Mouse (Mus musculus): ENCODE results near the gene Map7d3. TPM values are rescaled to one million over a fixed set of nuclear protein-coding genes. Genes with fewer than 3 reads are reported as not detected.

Gene Map7d3
- polyA plus RNA-seq, 1 experiment from 2014 or later: 2.6 TPM

GRCm38 (mm10) chrX:56786281-56787061, 35.7 kb downstream of the Map7d3 start:
- no peak for DNase-seq (ENCODE audit: low spot score, missing footprints)
- H3K4me1 ChIP-seq (ENCODE audit: control insufficient read depth, insufficient read depth, low read length): no peaks in the 10 kb centered on the region
- no peak for ATAC-seq (ENCODE audit: low FRiP score)
- H3K27me3 ChIP-seq (ENCODE audit: control insufficient read depth, insufficient read depth, low read length): no peaks in the 10 kb centered on the region
- H3K27ac ChIP-seq (ENCODE audit: low read depth, low read length): no peak overlapping the region
- H3K36me3 ChIP-seq (ENCODE audit: control insufficient read depth, insufficient read depth, low read length): no peaks in the 10 kb centered on the region
- no peak overlapping the region for H3K4me2 ChIP-seq
- H3K9ac ChIP-seq (ENCODE audit: low read length): no peak overlapping the region
- 72% methylated on average over 6 of the region's 6 CpGs for WGBS
- no peaks in the 10 kb centered on the region for H3K9me3 ChIP-seq (ENCODE audit: control insufficient read depth, low read length)
- H3K4me3 ChIP-seq (ENCODE audit: low read depth, low read length): no peak overlapping the region

GRCm38 (mm10) chrX:56773329-56773728, 48.8 kb downstream of the Map7d3 start:
- H3K27me3 ChIP-seq (ENCODE audit: control insufficient read depth, insufficient read depth, low read length): no peaks in the 10 kb centered on the region
- no peaks in the 10 kb centered on the region for H3K36me3 ChIP-seq (ENCODE audit: control insufficient read depth, insufficient read depth, low read length)
- H3K27ac ChIP-seq (ENCODE audit: low read depth, low read length): no peak overlapping the region
- no peak overlapping the region for H3K4me2 ChIP-seq
- no peaks in the 10 kb centered on the region for H3K4me1 ChIP-seq (ENCODE audit: control insufficient read depth, insufficient read depth, low read length)
- no peak for ATAC-seq (ENCODE audit: low FRiP score)
- no peak overlapping the region for H3K4me3 ChIP-seq (ENCODE audit: low read depth, low read length)
- no peaks in the 10 kb centered on the region for H3K9me3 ChIP-seq (ENCODE audit: control insufficient read depth, low read length)
- DNase-seq (ENCODE audit: low spot score, missing footprints): no peak
- H3K9ac ChIP-seq (ENCODE audit: low read length): no peak overlapping the region
- WGBS: 91% methylated on average over 4 of the region's 4 CpGs

- Histone ChIP-seq H3K27ac (ENCODE audit: low read depth, low read length) (no peak overlapping the region), H3K4me1 (ENCODE audit: control insufficient read depth, insufficient read depth, low read length) (no peaks in the 10 kb centered on the region), H3K4me3 (ENCODE audit: low read depth, low read length) (no peak overlapping the region), H3K9ac (ENCODE audit: low read length) (no peak overlapping the region), H3K9me3 (ENCODE audit: control insufficient read depth, low read length) (no peaks in the 10 kb centered on the region), H3K27me3 (ENCODE audit: control insufficient read depth, insufficient read depth, low read length) (no peaks in the 10 kb centered on the region), H3K36me3 (ENCODE audit: control insufficient read depth, insufficient read depth, low read length) (no peaks in the 10 kb centered on the region), H3K4me2 (no peak overlapping the region)
- no peak for ATAC-seq (ENCODE audit: low FRiP score)
- DNase-seq (ENCODE audit: low spot score, missing footprints): no peak
- 73% methylated on average over 1 of the region's 1 CpGs for WGBS
Measured at GRCm38 (mm10) chrX:56771751-56772150, 50.4 kb downstream of the Map7d3 start.

- no peaks in the 10 kb centered on the region for H3K4me1 ChIP-seq (ENCODE audit: control insufficient read depth, insufficient read depth, low read length)
- ATAC-seq (ENCODE audit: low FRiP score) (no peak), DNase-seq (ENCODE audit: low spot score, missing footprints) (no peak)
- H3K4me3 ChIP-seq (ENCODE audit: low read depth, low read length): no peak overlapping the region
- H3K9me3 ChIP-seq (ENCODE audit: control insufficient read depth, low read length): no peaks in the 10 kb centered on the region
- no peaks in the 10 kb centered on the region for H3K36me3 ChIP-seq (ENCODE audit: control insufficient read depth, insufficient read depth, low read length)
- no peak overlapping the region for H3K27ac ChIP-seq (ENCODE audit: low read depth, low read length)
- no peak overlapping the region for H3K4me2 ChIP-seq
- H3K27me3 ChIP-seq (ENCODE audit: control insufficient read depth, insufficient read depth, low read length): no peaks in the 10 kb centered on the region
- no peak overlapping the region for H3K9ac ChIP-seq (ENCODE audit: low read length)
Measured at GRCm38 (mm10) chrX:56769838-56770237, 52.3 kb downstream of the Map7d3 start.

GRCm38 (mm10) chrX:56760257-56760760, 61.8 kb downstream of the Map7d3 start:
- 90% methylated on average over 3 of the region's 3 CpGs for WGBS
- no peak overlapping the region for H3K27ac ChIP-seq (ENCODE audit: low read depth, low read length)
- H3K4me2 ChIP-seq: no peak overlapping the region
- no peaks in the 10 kb centered on the region for H3K4me1 ChIP-seq (ENCODE audit: control insufficient read depth, insufficient read depth, low read length)
- no peak overlapping the region for H3K9ac ChIP-seq (ENCODE audit: low read length)
- H3K27me3 ChIP-seq (ENCODE audit: control insufficient read depth, insufficient read depth, low read length): no peaks in the 10 kb centered on the region
- ATAC-seq (ENCODE audit: low FRiP score) (no peak), DNase-seq (ENCODE audit: low spot score, missing footprints) (no peak)
- no peak overlapping the region for H3K4me3 ChIP-seq (ENCODE audit: low read depth, low read length)
- no peaks in the 10 kb centered on the region for H3K9me3 ChIP-seq (ENCODE audit: control insufficient read depth, low read length)
- no peaks in the 10 kb centered on the region for H3K36me3 ChIP-seq (ENCODE audit: control insufficient read depth, insufficient read depth, low read length)

GRCm38 (mm10) chrX:56756352-56756751, 65.8 kb downstream of the Map7d3 start:
- no peaks in the 10 kb centered on the region for H3K27me3 ChIP-seq (ENCODE audit: control insufficient read depth, insufficient read depth, low read length)
- 84% methylated on average over 7 of the region's 7 CpGs for WGBS
- ATAC-seq (ENCODE audit: low FRiP score): no peak

GRCm38 (mm10) chrX:56755646-56756045, 66.5 kb downstream of the Map7d3 start:
- no peak overlapping the region for H3K4me3 ChIP-seq (ENCODE audit: low read depth, low read length)
- no peaks in the 10 kb centered on the region for H3K36me3 ChIP-seq (ENCODE audit: control insufficient read depth, insufficient read depth, low read length)
- no peak for ATAC-seq (ENCODE audit: low FRiP score)
- H3K27me3 ChIP-seq (ENCODE audit: control insufficient read depth, insufficient read depth, low read length): no peaks in the 10 kb centered on the region
- no peak for DNase-seq (ENCODE audit: low spot score, missing footprints)
- H3K9me3 ChIP-seq (ENCODE audit: control insufficient read depth, low read length): no peaks in the 10 kb centered on the region
- WGBS: 58% methylated on average over 2 of the region's 2 CpGs
- no peak overlapping the region for H3K9ac ChIP-seq (ENCODE audit: low read length)
- H3K4me2 ChIP-seq: no peak overlapping the region
- H3K27ac ChIP-seq (ENCODE audit: low read depth, low read length): no peak overlapping the region
- H3K4me1 ChIP-seq (ENCODE audit: control insufficient read depth, insufficient read depth, low read length): no peaks in the 10 kb centered on the region

More at GRCm38 (mm10) chrX:56756352-56756751, 65.8 kb downstream of the Map7d3 start:
- no peak overlapping the region for H3K4me3 ChIP-seq (ENCODE audit: low read depth, low read length)
- H3K27ac ChIP-seq (ENCODE audit: low read depth, low read length): no peak overlapping the region
- H3K9me3 ChIP-seq (ENCODE audit: control insufficient read depth, low read length): no peaks in the 10 kb centered on the region
- no peak overlapping the region for H3K9ac ChIP-seq (ENCODE audit: low read length)
- no peaks in the 10 kb centered on the region for H3K36me3 ChIP-seq (ENCODE audit: control insufficient read depth, insufficient read depth, low read length)
- no peak for DNase-seq (ENCODE audit: low spot score, missing footprints)
- no peaks in the 10 kb centered on the region for H3K4me1 ChIP-seq (ENCODE audit: control insufficient read depth, insufficient read depth, low read length)
- H3K4me2 ChIP-seq: no peak overlapping the region

- ATAC-seq (ENCODE audit: low FRiP score): no peak
- no peaks in the 10 kb centered on the region for H3K4me1 ChIP-seq (ENCODE audit: control insufficient read depth, insufficient read depth, low read length)
- no peak for DNase-seq (ENCODE audit: low spot score, missing footprints)
Measured at GRCm38 (mm10) chrX:56753317-56754289, 68.5 kb downstream of the Map7d3 start.

GRCm38 (mm10) chrX:56752144-56752543, 70.0 kb downstream of the Map7d3 start:
- H3K4me1 ChIP-seq (ENCODE audit: control insufficient read depth, insufficient read depth, low read length): no peaks in the 10 kb centered on the region
- no peaks in the 10 kb centered on the region for H3K36me3 ChIP-seq (ENCODE audit: control insufficient read depth, insufficient read depth, low read length)
- no peak overlapping the region for H3K4me3 ChIP-seq (ENCODE audit: low read depth, low read length)
- H3K27me3 ChIP-seq (ENCODE audit: control insufficient read depth, insufficient read depth, low read length): no peaks in the 10 kb centered on the region
- no peak for DNase-seq (ENCODE audit: low spot score, missing footprints)
- H3K4me2 ChIP-seq: no peak overlapping the region
- no peak for ATAC-seq (ENCODE audit: low FRiP score)
- WGBS: 89% methylated on average over 6 of the region's 6 CpGs
- no peak overlapping the region for H3K27ac ChIP-seq (ENCODE audit: low read depth, low read length)
- no peak overlapping the region for H3K9ac ChIP-seq (ENCODE audit: low read length)
- no peaks in the 10 kb centered on the region for H3K9me3 ChIP-seq (ENCODE audit: control insufficient read depth, low read length)

More at GRCm38 (mm10) chrX:56753317-56754289, 68.5 kb downstream of the Map7d3 start:
- H3K9me3 ChIP-seq (ENCODE audit: control insufficient read depth, low read length): no peaks in the 10 kb centered on the region
- 82% methylated on average over 8 of the region's 8 CpGs for whole genome bisulfite sequencing
- no peak overlapping the region for H3K4me2 ChIP-seq
- no peak overlapping the region for H3K27ac ChIP-seq (ENCODE audit: low read depth, low read length)
- H3K9ac ChIP-seq (ENCODE audit: low read length): no peak overlapping the region
- H3K27me3 ChIP-seq (ENCODE audit: control insufficient read depth, insufficient read depth, low read length): no peaks in the 10 kb centered on the region
- H3K4me3 ChIP-seq (ENCODE audit: low read depth, low read length): no peak overlapping the region
- H3K36me3 ChIP-seq (ENCODE audit: control insufficient read depth, insufficient read depth, low read length): no peaks in the 10 kb centered on the region
